Mouse (Mus musculus) embryonic facial prominence, embryonic 14.5 days (tissue): Measurements from ENCODE around the gene Gm21761. TPM values are rescaled to one million over a fixed set of nuclear protein-coding genes. Genes with fewer than 3 reads are reported as not detected.
"Not testable (repeated sequence)": the region's sequence is repeated elsewhere in the genome, so short reads cannot be mapped to it uniquely, and the experiment has no call there.

ENCODE experiments used
- ATAC-seq: fragments of 200-750 bp; cut with Nextera tagmentation; 2 replicates; pipeline ENCODE4 v1.8.0; 2017; ENCODE audit warnings: low read depth, moderate number of reproducible peaks, moderate TSS enrichment
- DNase-seq: peaks from one replicate; pipeline ENCODE4 v3.0.0-alpha.2; 2015; ENCODE audit warnings: low spot score
- H3K27ac ChIP-seq: fragments of 300-500 bp; sonication (generic); replicated peaks from 2 replicates; pipeline ENCODE4 v1.5.1; 2014; ENCODE audit warnings: low read depth, mild to moderate bottlenecking, low read length, moderate library complexity
- H3K27me3 ChIP-seq: fragments of 300-500 bp; sonication (generic); replicated peaks from 2 replicates; pipeline ENCODE4 v1.6.1; 2014; ENCODE audit warnings: low read length; ENCODE audit not compliant: control insufficient read depth, insufficient read depth
- H3K36me3 ChIP-seq: fragments of 300-500 bp; sonication (generic); 2 replicates; pipeline ENCODE4 v1.6.1; 2014; ENCODE audit warnings: low read length, mixed read lengths; ENCODE audit not compliant: control insufficient read depth, insufficient read depth
- H3K4me1 ChIP-seq: fragments of 300-500 bp; sonication (generic); 2 replicates; pipeline ENCODE4 v1.6.1; 2014; ENCODE audit warnings: antibody characterized with exemption, low read length; ENCODE audit not compliant: control insufficient read depth, insufficient read depth
- H3K4me2 ChIP-seq: fragments of 300-500 bp; sonication (generic); 2 replicates; pipeline ENCODE4 v1.6.1; 2014; ENCODE audit warnings: low read depth, mild to moderate bottlenecking, low read length, moderate library complexity, mixed read lengths
- H3K4me3 ChIP-seq: fragments of 300-500 bp; sonication (generic); 2 replicates; pipeline ENCODE4 v1.5.1; 2014; ENCODE audit warnings: low read depth, mild to moderate bottlenecking, low read length
- H3K9ac ChIP-seq: fragments of 300-500 bp; sonication (generic); 2 replicates; pipeline ENCODE4 v1.6.1; 2014; ENCODE audit warnings: low read depth, mild to moderate bottlenecking, low read length, moderate library complexity, mixed read lengths
- H3K9me3 ChIP-seq: fragments of 300-500 bp; sonication (generic); 2 replicates; pipeline ENCODE4 v1.6.1; 2016; ENCODE audit warnings: low read length; ENCODE audit not compliant: control insufficient read depth
- WGBS: fragments of 180-500 bp; shearing (Covaris S2); extraction: QIAGEN DNeasy Blood & Tissue Kit; methylation state at CpG from one replicate; pipeline ENCODE4 v1.1.7; 2014; 5-methylcytosine and 5-hydroxymethylcytosine counted together
- polyA plus RNA-seq: library from polyadenylated mRNA; unstranded; fragments of >200 nt; fragmentation: Nextera tagmentation; extraction: Ambion mirVana; gene quantifications from 2 replicates; pipeline ENCODE4 v1.2.1, GENCODE M21; 2014

The Gm21761 gene
- polyA plus RNA-seq, 1 experiment from 2014 or later, result not detected

DNA sequence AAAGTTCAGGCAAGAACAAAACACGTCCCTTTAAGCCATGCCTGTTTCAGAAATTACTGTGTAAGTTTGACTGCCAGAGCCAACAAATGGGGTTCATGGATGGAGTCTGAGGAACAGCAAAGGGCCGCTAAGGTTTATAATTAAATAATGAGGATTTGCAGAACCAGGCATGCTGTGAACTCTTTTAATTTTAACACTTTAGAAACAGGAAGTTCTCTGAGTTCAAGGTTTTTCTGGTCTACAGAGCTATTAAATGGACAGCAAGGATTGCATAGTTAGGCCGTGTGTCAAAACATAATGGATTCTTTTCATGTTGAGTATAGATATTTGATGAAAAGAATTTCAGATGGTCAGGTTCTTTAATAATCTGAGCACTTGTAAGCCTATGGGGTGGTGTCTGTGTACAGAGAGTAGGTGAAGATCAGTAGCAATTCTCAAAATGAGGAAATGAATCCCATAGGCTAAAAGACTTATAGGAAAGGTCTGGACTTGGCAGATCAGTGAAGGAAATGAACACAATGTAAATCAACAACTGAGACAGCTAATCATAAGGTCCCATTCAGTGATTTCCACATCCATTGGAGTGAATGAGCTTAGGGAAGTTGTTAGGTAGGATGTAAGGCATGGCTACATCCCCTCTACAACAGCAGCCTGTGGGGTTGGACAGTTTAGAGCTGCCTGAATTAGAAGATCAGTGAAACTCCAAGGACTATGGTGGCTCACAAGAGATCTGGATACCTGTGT is 4.3 kb downstream of the Gm21761 start:
- H3K27me3 ChIP-seq, DNase-seq, H3K4me2 ChIP-seq, ATAC-seq, H3K27ac ChIP-seq, H3K4me3 ChIP-seq, H3K4me1 ChIP-seq, H3K9ac ChIP-seq, H3K9me3 ChIP-seq, H3K36me3 ChIP-seq: not testable (repeated sequence)
- 81% methylated on average over 2 of the region's 3 CpGs for WGBS

DNA sequence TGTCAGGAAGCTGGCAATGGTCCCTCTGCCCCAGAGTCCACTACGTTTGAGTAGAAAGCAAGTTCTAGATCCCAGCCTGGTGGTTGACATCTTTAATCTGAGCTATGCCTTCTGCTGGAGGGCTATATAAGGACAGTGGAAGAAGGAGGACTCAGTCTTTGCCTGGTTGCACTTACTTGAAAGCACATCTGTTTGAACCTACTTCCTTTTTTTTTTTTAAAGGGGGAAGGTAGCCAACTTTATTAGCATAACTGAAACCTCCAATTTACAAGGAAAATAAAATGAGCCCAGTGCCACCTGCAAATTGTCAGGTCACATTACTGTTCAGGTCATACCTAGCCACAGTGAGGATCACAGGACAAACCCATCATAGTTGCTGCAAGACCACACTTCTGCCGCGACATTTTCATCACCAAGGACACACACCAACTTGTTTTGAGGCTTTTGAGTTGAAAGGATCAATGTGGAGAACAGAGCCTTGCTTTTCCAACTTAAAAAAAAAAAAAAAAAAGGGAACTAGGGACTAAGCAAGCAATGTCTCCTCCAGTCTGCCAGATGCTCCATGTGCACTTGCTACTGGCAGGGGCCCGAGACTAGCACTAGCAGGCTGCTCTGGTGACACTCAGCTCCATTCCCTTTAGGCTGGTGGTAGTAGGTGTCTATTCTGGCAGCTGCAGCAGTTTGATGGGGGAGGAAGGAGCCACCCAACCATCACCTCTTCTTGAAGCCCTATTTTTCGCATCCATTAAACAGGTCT is 11.9 kb downstream of the Gm21761 start:
- H3K27me3 ChIP-seq, H3K36me3 ChIP-seq, H3K4me1 ChIP-seq, H3K4me3 ChIP-seq, DNase-seq, H3K9ac ChIP-seq, H3K9me3 ChIP-seq, H3K27ac ChIP-seq, ATAC-seq, H3K4me2 ChIP-seq: not testable (repeated sequence)
- WGBS, result 91% methylated on average over 4 of the region's 5 CpGs

DNA sequence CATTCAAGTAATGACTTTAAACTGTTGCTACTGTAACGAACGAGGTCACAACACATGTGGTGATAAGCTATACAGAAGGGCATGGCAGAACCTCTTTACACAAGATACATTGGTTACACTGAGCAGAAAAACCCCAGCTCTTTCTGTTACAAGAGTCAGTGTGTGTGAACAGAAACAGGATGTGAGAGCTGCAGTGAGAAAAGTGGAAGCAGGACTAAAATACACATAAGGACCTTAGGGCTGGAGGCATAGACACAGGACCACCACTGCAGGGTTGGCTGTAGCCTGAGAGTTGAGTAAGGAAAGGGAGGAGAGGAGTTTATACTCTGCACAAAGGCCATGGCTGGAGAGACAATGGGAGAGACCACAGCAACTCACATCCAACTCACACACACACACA is 12.6 kb downstream of the Gm21761 start:
- not testable (repeated sequence) for DNase-seq, H3K4me2 ChIP-seq, H3K9ac ChIP-seq, H3K36me3 ChIP-seq, H3K9me3 ChIP-seq, ATAC-seq, H3K4me1 ChIP-seq, H3K4me3 ChIP-seq, H3K27me3 ChIP-seq, H3K27ac ChIP-seq
- 58% methylated on average over 2 of the region's 2 CpGs for WGBS

DNA sequence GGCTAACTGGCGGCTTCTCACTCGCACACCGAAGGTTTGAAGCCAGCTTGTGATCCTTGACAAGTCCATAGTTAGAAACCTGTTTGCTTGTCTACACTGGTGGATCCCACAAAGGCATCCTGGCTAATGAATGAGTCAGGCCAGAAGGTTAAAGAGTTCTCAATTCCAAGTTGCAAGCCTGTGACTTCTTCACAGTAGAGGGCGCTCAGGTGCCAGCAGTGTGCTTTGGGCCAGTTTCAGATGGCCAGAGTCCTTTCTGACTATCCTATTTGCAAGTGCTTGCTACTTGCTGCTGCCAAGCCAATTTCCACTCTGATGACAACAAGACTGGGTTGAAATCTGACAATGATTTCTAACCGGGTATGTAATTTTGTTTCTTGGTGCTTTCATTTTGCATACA is 30.5 kb downstream of the Gm21761 start:
- H3K9me3 ChIP-seq, H3K4me1 ChIP-seq, H3K36me3 ChIP-seq, H3K27me3 ChIP-seq, ATAC-seq, H3K9ac ChIP-seq, H3K27ac ChIP-seq, DNase-seq, H3K4me2 ChIP-seq, H3K4me3 ChIP-seq: not testable (repeated sequence)
- WGBS, result 68% methylated on average over 4 of the region's 5 CpGs

DNA sequence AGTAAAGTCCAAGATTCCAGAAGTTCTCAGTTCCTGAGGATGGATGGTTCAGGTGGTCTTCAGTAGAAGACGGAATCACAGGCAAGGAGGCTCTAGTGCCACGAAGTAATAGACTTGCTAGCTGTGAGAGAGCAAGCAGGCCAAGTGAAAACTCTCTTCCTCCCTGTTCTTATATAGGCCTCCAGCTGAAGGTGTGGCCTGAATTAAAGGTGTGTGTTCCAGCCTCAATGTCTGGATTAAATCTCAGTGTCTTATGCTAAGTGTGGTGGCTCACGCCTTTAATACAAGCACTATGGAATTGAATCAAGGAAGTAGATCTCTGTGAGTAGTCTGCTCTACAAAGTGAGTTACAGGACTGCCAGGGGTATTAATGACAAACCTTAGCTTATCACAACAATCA is 34.4 kb downstream of the Gm21761 start, which contains the start of gene Tcstv1:
TSS of gene Tcstv1 (minus strand) at position 101 of the 400 bp plus-strand sequence.
- not testable (repeated sequence) for H3K27me3 ChIP-seq, H3K9me3 ChIP-seq, H3K4me3 ChIP-seq, H3K27ac ChIP-seq, DNase-seq, H3K36me3 ChIP-seq, H3K4me1 ChIP-seq, ATAC-seq, H3K4me2 ChIP-seq, H3K9ac ChIP-seq
- WGBS, result 82% methylated on average over 3 of the region's 3 CpGs

DNA sequence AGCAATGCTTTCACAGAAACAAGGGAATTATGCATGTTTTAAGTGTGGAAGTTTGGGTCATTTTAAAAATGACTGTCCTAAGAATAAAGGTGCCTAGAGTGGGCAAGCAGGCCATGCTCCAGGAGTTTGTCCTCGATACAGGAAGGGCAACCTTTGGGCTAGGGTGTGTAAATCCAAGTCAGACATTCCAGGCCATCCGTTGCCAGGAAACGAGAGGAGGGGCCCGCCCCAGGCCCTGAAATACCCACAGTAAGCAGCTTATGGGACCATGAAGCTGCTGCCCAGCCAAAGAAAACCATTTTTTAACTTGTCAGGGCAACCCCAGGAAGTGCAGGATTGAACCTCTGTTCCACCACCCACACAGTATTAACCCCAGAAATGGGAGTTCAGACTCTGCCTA is 42.2 kb downstream of the Gm21761 start:
- H3K36me3 ChIP-seq, ATAC-seq, H3K4me2 ChIP-seq, H3K4me1 ChIP-seq, H3K9me3 ChIP-seq, H3K27ac ChIP-seq, H3K4me3 ChIP-seq, H3K27me3 ChIP-seq, DNase-seq, H3K9ac ChIP-seq: not testable (repeated sequence)
- WGBS, result 27% methylated on average over 4 of the region's 4 CpGs

DNA sequence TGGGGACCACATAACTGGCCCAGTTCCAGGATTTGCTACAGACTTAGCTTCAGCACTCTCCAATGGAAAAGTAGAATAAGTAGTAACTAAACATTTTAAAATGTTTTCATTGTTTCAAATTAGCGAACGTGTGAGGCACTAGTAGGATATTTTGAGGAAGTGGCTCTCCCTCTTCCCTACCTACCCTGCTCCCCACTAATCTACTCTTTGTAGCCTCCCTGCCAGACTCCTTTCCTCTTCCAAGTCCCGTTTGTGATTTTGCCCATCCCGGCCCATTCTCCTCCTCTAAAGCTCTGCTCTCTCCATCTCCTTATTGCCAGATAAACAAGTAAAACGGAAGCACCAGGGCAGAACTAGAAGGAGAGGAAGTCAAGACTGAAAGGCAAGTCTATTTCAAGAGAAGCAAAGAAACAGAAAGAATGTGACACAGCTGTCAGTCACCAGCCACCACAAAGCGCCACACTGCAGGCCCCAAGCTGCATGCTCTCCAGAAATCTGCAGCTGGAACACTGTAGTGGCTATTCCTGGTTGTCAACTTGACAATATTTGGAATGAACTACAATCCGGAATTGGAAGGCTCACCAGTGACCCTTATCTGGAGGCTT is 64.6 kb downstream of the Gm21761 start:
- not testable (repeated sequence) for H3K4me3 ChIP-seq, H3K4me2 ChIP-seq, DNase-seq, H3K9ac ChIP-seq, H3K27ac ChIP-seq, H3K9me3 ChIP-seq, H3K4me1 ChIP-seq, H3K36me3 ChIP-seq, ATAC-seq, H3K27me3 ChIP-seq
- 76% methylated on average over 6 of the region's 7 CpGs for WGBS

DNA sequence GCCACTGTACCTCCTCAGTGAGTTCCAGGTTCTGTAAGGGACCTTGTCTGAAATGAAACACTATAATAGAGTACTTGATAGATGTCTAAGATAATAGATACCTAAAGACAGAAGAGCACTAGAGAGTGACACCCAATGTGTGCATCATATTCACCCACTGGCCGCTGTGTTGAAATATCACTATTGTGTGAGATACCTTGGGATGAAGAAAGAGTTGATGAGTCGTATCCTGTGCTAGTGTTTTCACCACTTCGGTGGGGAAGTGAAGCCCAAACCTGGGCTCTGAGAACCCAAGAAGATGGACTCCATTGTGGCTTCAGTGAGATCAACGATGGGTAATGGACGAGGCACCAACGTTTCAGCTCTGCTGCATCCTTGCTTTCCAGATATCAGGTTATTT is 66.7 kb downstream of the Gm21761 start:
- H3K27me3 ChIP-seq, H3K27ac ChIP-seq, H3K4me3 ChIP-seq, H3K4me2 ChIP-seq, H3K36me3 ChIP-seq, ATAC-seq, H3K4me1 ChIP-seq, H3K9ac ChIP-seq, H3K9me3 ChIP-seq, DNase-seq: not testable (repeated sequence)
- WGBS, result no CpG with 5 or more reads among the region's 6 CpGs
